Mouse (Mus musculus): Measurements from ENCODE around the gene Ubxn6.

The Ubxn6 gene

DNA sequence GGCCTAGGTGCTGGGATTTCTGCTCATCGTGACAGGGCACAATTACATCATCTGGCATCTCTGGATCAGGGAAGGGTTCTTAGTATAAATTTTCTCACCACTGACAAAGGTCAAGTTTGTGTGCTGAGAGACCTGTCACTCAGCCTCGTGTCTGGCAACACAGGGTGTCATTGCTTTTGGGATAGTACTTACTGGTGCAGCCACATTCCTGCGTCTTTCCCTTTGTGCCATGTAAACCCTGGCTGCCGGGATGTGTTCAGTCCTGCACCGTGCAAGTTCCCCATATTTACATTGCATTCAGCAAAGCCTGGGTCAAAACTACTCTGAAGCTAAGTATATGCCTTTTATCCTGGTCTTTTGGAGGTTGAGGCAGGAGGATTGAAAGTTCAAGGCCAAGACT, 23.5 kb downstream of the Ubxn6 start:
- no peak for DNase-seq

DNA sequence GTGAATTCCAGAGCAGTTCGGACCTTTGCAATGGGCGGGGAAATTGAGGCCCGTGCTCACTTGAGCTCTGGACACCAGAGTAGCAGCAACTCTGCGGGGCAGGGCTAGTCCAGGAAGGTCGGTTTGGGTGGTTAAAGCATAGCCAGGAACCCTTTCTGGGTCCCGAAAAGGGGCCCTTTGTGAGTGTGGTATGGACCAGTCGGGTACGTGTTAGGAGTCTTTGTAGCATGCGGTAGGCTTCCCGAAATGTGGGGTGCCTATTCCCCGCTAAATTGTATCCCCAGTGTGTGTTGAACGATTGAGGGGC, 34.0 kb downstream of the Ubxn6 start:
- peak; percentile 56 for DNase-seq

DNA sequence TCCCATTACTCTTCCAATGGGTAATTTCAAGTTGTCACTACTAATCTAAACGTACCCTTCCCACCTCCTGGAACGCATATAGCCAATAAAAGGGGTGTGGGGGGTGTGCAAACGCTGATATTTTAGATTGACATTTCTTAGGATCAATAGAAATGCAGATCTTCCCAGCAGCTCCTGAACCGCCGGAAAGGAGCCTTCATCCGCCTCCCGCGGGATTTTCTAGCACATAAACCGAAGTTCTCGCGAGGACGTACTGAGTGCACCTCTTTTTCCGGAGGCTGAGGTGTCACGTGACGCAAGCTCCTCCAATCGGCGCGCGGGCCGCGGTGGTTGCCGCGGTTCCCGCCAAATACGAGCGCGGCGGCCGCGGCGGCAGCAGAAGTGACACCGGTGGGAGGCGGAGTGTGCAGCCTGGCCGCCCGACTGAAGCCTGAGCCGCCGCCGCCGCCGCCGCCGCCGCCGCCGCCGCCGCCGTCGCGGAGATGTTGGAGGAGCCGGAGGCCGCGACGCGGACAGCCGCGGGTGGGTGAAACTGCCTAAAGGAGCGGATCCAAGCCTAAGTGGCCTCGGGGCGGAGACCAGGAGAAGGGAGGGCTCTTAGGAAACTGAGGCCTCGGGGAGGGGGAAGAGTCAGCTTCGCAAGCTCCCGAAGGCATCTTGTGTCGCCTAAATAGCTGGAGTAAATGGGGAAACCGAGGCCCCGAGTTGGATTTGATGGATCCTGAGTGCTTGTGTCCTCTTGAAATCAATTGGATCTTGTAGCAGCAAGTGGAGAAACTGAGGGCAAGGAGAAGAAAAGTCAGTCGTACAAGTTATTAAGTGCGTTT, 34.6 kb downstream of the Ubxn6 start, which contains the start of gene Chaf1a:
TSS of gene Chaf1a (plus strand) at position 410 of the 827 bp plus-strand sequence.
- DNase-seq: peak; percentile 96

DNA sequence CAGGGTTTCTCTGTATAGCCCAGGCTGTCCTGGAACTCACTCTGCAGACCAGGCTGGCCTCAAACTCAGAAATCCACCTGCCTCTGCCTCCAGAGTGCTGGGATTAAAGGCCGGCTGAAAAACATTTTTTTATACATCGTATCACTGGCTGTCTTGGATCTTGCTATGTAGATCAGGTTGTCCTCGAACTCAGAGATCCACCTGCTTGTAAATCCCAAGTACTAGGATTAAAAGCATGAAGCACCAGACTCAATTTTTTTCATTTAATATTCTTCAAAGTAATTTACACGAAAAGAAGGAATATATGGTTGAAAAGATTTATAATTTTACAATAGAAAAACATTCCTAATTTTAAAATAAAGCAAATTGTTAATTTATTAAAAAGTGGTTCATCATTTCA, 35.5 kb downstream of the Ubxn6 start:
- no peak for DNase-seq

GRCm38 (mm10) chr17:56038583-56039261, 36.1 kb downstream of the Ubxn6 start:
- no peak for DNase-seq

DNA sequence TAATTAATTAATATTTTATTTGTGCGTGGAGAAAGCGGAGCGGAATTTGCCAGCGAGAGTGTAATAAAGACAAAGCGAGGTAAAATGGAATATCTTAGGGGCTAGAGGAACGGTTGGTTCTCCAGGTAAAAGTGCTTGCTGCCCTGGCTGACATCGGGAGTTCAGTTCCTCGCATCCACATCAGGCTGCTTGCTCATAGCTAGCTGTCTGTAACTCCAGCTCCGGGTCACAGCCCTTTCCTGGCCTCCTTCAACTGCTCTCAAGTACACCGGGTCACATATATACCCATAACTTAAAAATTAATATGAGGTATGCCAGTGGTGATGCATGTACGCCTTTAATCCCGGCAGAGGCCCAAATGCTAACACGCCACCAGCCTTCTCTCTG, 37.9 kb downstream of the Ubxn6 start:
- DNase-seq: no peak

- DNase-seq: peak; percentile 99
These were observed 38.5 kb downstream of the Ubxn6 start, which contains the start of gene Sh3gl1 for GRCm38 (mm10) chr17:56036176-56036900. Gene Sh3gl1 (minus strand): TSS chr17:56036635.

GRCm38 (mm10) chr17:56035216-56035615, 39.6 kb downstream of the Ubxn6 start:
- no peak for DNase-seq

DNA sequence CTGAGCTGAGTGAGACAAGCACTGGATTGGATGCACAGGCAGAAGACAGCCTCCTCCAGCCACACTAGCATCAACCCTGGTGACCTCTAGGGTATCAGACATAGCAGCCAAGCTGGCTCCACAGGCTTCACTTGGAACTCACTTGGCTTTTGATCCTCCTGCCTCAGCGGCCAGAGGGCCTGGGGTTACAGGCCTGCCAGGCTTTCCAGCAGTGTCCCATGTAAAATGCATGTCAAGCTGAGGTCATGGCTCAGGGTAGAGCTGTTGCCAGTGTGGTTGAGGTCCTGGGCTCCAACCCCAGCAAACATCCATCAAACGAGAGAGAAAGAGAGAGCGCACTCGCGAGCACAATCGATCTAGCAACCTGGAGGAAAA, 40.1 kb downstream of the Ubxn6 start:
- no peak for DNase-seq

DNA sequence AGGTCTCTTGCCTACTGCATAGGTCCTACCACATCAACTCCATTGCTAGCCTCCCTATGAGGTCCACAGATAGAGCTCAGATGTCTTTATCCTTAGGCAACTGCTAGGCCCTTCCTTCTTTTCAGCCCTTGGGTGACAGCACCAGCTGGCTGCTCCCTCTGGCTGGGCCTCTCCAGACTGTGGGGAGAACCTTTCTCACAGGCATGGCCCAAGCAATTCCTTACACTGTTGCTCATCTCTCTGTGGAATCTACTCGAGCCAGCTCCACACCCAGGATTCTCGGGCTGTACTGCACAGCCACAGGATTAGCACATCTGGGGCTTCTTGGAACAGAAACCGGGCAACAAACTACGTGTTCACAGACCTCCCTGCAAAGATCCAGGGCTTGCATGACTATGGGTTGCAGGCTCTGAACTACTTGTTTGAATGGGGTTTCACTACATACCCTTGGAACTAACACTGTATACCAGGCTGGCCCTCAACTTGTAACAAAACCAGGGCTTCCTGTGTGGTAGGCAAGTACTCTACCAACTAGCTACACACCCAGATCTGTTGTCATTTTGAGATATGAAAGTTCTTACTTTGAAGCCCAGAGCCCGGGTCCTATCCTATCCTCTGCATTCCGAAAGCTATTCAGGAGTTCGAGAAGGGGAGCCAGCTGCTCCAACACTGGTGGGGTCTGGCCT, 40.6 kb downstream of the Ubxn6 start:
- DNase-seq: no peak

GRCm38 (mm10) chr17:56032831-56033230, 42.0 kb downstream of the Ubxn6 start:
- DNase-seq: no peak

GRCm38 (mm10) chr17:56032127-56032733, 42.6 kb downstream of the Ubxn6 start:
- no peak for DNase-seq

GRCm38 (mm10) chr17:56031431-56031830, 43.4 kb downstream of the Ubxn6 start:
- no peak for DNase-seq

- peak; percentile 42 for DNase-seq
These were observed 43.9 kb downstream of the Ubxn6 start for GRCm38 (mm10) chr17:56030919-56031318.

GRCm38 (mm10) chr17:56030238-56030870, 44.5 kb downstream of the Ubxn6 start:
- DNase-seq: no peak

GRCm38 (mm10) chr17:56027801-56028441, 46.9 kb downstream of the Ubxn6 start:
- no peak for DNase-seq

DNA sequence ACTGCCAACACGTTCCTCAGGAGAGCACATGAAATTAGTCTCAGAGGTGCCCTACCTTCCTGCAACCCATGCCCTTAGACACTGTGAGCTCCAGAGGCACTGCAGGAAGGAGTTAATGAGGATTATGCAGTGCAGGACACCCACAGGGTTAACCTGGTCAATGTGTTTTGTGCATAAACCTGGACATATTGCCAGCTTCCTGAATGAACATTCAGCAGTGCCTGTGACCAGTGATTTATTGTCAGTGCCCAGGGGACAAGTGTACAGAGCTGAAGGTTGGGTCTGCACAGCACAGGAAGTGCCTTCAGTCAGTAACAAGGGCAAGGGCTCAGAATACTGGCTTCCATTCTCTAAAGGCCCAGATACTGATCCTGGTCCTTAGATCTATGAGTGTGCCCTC, 47.9 kb downstream of the Ubxn6 start:
- no peak for DNase-seq

- DNase-seq: no peak
These were observed 48.5 kb downstream of the Ubxn6 start for GRCm38 (mm10) chr17:56026303-56026702.

GRCm38 (mm10) chr17:56024931-56025330, 49.9 kb downstream of the Ubxn6 start:
- DNase-seq: no peak

DNA sequence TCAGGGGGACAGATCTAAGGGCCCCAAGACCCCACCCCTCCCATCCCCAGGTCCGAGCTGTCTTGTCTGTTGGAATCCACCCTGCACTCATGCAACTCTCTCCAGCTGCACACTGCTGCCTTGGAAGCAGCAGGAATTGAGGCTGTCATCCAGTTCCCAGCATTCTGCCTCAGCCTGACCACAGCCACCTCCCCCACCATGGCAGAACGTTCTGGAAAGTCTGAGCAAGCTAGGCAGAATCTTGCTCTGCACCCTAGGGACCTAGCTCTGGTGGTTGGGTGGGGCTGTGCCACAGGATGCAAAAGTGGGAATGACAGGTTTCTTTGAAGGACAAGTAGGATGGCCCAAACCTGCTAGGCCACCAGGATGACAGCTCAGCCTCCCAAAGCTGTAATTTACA, 50.4 kb downstream of the Ubxn6 start:
- no peak for DNase-seq

- DNase-seq: no peak
These were observed 51.4 kb downstream of the Ubxn6 start for GRCm38 (mm10) chr17:56023386-56023785.

DNA sequence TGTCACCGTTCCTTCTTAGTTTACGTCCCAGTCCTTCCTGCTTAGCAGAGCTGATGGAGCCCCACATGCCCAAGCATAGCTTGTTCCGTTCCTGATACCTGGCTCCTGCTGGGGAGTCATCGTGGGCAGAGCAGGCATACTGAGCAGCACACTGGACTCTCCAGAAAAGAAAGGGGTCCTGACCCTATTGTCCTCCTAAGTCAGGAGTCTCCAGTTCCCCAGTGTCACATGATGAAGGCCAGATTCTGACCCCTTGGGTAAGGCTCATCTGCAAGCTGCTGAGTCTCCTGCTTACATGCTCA, 51.9 kb downstream of the Ubxn6 start:
- no peak for DNase-seq
